Mouse (Mus musculus) thymus, adult 18-20 months (tissue): Measurements from ENCODE around the gene Cnp.

ENCODE experiments used
- DNase-seq, 2 experiments: peaks; one replicate each; pipeline ENCODE4 v3.0.0; 2022; ENCODE audit warnings: mixed read lengths in 2 of 2

Gene Cnp

DNA sequence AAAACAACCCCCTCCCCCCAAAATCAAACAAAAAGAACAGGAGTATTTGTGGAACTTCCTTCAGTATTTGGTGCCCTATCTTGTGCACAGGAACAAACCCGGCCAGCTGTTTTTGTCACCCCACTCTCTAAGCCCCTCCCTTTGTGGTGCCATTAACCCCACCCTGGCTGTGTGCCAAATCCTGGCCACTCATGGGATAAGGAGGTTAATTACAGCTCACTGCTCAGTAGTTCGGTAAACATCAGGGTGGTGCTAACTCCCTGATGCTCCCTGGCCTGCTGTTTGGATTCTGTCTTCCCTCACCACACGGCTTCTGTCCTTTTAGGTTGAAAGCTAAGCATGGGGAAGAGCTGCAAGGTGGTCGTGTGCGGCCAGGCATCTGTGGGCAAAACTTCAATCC, 49.2 kb downstream of the Cnp start:
- no peak for DNase-seq

DNA sequence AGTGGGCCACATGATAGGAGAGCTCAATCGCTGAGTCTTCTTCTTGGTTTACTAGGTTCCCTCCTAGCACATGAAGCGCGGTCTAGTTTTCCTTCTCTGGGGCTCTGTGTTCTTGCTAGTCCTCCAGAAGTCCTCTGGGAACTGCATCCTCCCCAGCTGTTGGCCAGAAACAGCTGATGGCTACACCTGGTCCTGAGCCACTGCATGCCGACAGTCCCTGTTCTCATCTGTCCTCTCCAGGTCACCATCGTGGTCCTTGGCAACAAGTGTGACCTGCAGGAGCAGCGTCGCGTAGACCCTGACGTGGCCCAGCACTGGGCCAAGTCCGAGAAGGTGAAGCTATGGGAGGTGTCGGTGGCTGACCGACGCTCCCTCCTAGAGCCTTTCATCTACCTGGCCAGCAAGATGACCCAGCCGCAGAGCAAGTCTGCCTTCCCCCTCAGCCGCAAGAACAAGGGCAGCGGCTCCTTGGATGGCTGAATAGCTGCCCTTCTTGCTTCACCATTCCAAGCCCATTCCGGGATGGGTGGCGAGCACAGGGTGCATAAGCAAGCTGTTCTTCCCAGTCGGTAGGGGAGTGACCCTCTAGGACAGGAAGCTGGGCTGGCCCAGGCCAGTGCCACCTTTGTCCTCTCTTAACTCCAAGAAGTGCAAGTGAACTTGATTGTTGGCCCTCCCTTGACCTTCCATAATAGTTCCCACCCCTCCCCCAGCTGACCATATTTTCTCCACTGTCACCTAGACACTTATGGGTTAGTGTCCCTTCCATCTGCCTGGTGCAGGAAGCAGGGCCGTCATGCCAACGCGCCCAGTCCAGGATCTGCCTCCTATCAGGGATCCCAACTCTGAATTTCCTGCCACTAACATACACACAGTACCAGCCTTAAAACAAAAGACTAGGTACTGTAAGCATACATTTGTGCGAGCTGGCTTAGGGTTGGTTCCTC, 51.3 kb downstream of the Cnp start:
- no peak for DNase-seq

DNA sequence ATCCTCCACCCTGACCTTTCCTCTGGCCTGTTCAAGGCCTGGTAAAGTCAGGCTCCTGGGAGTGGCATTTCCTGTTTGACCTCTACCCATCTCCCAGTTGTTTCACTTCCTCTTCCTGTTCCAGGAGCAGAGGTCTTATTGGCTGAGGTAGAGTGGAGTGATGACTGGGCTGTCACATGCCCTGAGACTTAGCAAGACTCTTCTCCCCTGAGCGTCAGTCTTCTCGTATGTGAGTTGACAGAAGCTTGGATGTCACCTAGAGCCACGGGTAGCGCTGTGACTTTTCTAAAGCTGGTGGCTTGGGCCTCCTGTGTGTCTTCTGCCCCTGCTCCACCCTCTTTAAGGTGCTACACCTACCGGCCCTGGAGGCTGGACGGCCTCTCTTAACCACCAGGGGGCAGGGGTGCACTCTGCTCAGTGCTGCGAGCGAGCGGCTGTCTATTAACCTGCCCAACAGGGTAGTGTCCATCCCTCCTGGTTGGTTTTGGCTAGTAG, 52.0 kb downstream of the Cnp start:
- peak; percentile 32 to 55 for DNase-seq

DNA sequence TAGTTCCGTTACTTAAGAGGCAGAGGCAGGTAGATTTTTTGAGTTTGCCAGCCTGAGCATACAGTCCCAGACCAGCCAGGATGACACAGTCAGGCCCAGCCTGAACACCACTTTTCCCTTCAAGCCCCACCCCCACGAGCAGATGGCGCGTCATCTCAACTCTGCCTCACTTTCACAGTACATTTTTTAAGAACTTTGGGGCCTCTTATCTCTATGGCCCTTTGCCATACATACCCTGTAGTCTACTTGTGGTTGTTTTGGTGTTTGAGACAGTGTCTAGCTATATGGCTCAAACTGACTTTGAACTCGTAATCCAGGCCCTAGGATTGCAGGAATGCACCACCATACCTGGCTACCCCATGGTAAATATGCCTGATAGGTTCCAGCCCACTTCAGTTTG, 53.4 kb downstream of the Cnp start:
- DNase-seq, result no peak

DNA sequence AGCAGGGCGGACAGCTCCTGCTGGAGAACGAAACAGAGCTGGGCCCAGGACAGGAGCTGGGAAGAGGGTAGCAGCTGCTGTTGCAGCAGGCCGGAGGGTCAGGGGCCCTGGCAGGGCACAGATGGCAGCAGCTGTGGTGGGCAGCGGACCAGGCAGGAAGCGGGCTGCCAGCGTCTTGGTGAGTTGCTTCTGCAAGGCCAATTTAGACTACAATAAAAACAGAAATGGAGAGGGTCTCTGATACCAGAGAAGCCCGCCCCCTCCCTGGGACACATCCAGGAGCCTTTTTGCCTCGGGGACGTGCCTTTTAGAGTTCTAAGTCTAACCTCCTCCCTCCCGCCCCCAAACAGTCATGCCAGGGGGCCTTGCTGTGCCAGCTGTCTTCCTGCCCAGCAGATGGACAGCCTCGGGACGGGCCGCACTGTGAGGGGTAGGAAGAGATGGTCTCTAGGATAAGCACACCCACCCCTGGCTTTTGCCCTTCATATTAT, 54.2 kb downstream of the Cnp start:
- no peak for DNase-seq

DNA sequence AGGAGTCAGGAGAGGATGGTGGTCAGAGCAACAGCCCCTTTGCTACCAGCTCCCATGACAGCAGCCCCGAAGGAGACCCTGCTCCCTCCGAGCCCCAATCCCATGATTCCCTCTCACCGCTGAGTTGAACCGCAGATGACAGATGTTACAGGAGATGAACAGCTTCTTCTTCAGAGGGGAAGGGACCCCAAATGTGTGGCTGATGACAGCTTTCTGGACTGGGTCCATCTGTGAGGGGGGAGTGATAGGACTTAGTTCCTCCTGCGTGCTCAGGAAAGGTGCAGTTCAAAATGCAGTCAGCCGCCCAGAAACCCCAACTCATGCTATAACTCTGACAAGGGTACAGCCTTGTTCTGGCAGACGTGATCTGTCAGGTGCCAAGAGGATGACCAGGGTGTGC, 59.8 kb downstream of the Cnp start:
- no peak for DNase-seq

DNA sequence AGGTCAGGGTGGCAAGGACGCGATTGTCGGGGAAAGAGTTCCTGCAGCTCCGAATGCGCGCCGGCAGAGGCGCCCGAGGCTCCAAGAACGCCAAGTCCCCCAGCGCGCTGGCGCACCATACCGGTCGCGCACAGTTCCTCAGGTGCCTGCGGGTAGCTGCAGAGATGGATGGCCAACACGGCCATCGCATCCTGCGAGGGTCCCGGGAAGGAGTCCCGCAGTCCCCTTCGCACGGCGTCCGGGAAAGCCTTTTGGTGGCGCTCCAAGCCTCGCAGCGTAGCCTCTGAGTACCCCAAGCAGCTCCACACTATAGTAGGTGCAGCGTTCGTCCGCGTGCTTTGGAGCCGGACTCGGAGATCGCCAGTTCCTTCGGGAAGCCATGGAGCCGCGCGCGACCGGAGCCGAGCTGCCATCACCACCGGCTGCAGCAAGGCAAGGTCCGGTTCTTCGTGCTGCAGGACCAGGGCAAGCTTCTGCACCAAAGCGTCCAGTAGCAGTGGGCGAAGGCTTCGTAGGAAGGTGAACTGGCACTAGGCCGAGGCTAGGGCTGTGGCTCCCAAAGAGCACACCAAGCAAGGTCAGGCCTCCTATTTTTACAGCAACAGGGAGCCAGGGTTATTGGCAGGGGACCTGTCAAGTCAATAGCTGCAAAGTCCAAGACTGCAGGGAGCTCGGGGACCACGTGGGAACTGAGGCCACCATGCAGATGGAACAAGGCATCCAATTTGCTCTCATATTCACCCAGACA, 65.6 kb downstream of the Cnp start:
- no peak for DNase-seq
